Mouse (Mus musculus): ENCODE data around the gene Hprt.
A peak's percentile ranks its signal among the peaks of the same experiment; 100 is the strongest.

- TF ChIP-seq POLR2A (IDR thresholded peaks at IDR 0.05; ENCODE audit: borderline replicate concordance, extremely low read depth, low read depth, low read length), result peak; percentile 89; the same call in 1 of the 2 replicates
- TF ChIP-seq CTCF (IDR thresholded peaks at IDR 0.05; ENCODE audit: insufficient read depth, low read length), result no peak
Measured at GRCm38 (mm10) chrX:52987905-52988783, at the start of gene Hprt.
